Comparison of ENCODE assay signal across 25 mouse cellular contexts in the genomic region with DNA sequence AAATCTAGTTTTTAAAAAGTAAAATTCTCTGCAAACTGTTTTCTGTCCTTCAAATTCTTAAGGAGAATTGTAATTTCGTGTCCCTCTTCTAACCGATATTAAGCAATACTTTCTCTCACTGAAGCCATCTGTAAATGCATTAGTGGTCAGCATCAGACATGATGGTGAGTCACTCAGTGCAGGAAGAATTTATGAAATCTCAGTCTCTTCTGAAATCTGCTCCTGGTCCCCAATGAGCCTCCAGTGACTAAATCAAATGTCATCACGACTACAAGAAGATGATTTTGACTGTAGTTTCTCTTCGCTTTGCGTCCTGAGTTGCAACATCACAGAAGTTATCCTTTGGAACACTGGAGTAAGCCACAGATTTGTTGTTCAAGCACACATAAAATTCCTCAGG.
DNase-seq lines count a peak whose midpoint lies in the region; ATAC-seq and TF ChIP-seq lines count a peak whose summit lies in the region.
"Had no signal": no experiment of that assay in that cellular context is flagged by ENCODE, and none has a peak within 500 bp of the region (broad histone marks: within the 10 kb centered on the region; RNA-seq: fewer than 3 reads in every experiment).

No protein-coding gene starts in this region.

- no peaks in the 10 kb centered on the region for H3K79me3 ChIP-seq in C2C12 (ENCODE audit: low read depth)

- no peaks in the 10 kb centered on the region for H3K36me3 ChIP-seq in C2C12 (ENCODE audit: control insufficient read depth, insufficient read depth)
- H3K36me3 ChIP-seq: heart, embryonic 10.5 days; heart, embryonic 13.5 days had no signal

- peak; percentile 91 for ATAC-seq in Patski
- no peak for ATAC-seq in granulocyte monocyte progenitor cell, adult 5-6 weeks (replicated peaks; ENCODE audit: poor library complexity, severe bottlenecking)
- ATAC-seq in monocyte, adult 5-6 weeks (replicated peaks; ENCODE audit: insufficient number of reproducible peaks, low FRiP score, low TSS enrichment, poor library complexity, severe bottlenecking) = no peak
- ATAC-seq: CD4-positive, CD25-positive, alpha-beta regulatory T cell, adult 4 months; forebrain, embryonic 14.5 days; forebrain, postnatal 0 days; intestine, postnatal 0 days had no signal

- CTCF ChIA-PET in Patski (lab: Charles Lee) = interaction anchor here (1.5 kb wide), 1 partner anchor 49 kb away, joined by 6 read pairs; no protein-coding TSS in a partner anchor

- H3K27me3 ChIP-seq in C2C12 (ENCODE audit: control insufficient read depth, insufficient read depth, insufficient read length) = no peaks in the 10 kb centered on the region
- H3K27me3 ChIP-seq in Patski = no peaks in the 10 kb centered on the region
- H3K27me3 ChIP-seq: heart, embryonic 13.5 days had no signal

- DNase-seq in 3134 (ENCODE audit: extremely low read depth, insufficient read length, low spot score) (peak; percentile 63), Patski (ENCODE audit: low read depth, low spot score) (peak; percentile 34)
- DNase-seq in gastrocnemius, postnatal 4 days (ENCODE audit: low spot score in 2 of 2) = no peak
- DNase-seq: adrenal gland, adult 8-10 months; adrenal gland, postnatal 25 days; cerebellum, adult 11-12 months; cerebellum, adult 8-10 months; cerebellum, postnatal 10 days; cerebellum, postnatal 36 days; embryo, embryonic 11 days; forebrain, postnatal 0 days; gastrocnemius, adult 2 months; gastrocnemius, postnatal 14 days; heart, adult 2 months; heart, postnatal 14 days; heart, postnatal 4 days; kidney, adult 2 months had no signal

- TF ChIP-seq CTCF in C2C12 (IDR thresholded peaks at IDR 0.05; ENCODE audit: control insufficient read depth, insufficient read depth, insufficient read length) (no peak), Patski (IDR thresholded peaks at IDR 0.05) (no peak)

- in situ Hi-C loops in Patski (cut with MboI; ENCODE audit: low pct_unique_long_range_greater_than_20kb) = no loop called here

- no peak overlapping the region for H3K4me3 ChIP-seq in C2C12 (ENCODE audit: insufficient read depth, poor library complexity, severe bottlenecking)
- H3K4me3 ChIP-seq: gastrocnemius, adult 2 months; heart, adult 2 months; heart, embryonic 10.5 days; heart, embryonic 13.5 days had no signal

- H3K79me2 ChIP-seq in C2C12 (ENCODE audit: control insufficient read depth, insufficient read depth) = no peaks in the 10 kb centered on the region

- POLR2A ChIA-PET in Patski (lab: Charles Lee) = no interaction called here

- H3ac ChIP-seq in C2C12 (ENCODE audit: control insufficient read depth, insufficient read length, low read depth) = no peak overlapping the region

TF ChIP-seq in C2C12, 6 proteins besides CTCF, POLR2A, EP300 and RAD21:
- TF ChIP-seq MAX (IDR thresholded peaks at IDR 0.05) (no peak), CEBPB (IDR thresholded peaks at IDR 0.05; ENCODE audit: low read depth) (peak; percentile 90)

Comparison
In these comparisons a context has a peak if more than half of its experiments do, and no peak if none do; other contexts are left out.
1. DNase-seq: peak in 3134 (single experiment) and Patski (single experiment); none in gastrocnemius, postnatal 4 days (0 of 2).